Mouse (Mus musculus) liver, postnatal 0 days (tissue): ENCODE results near the gene Mrpl42. TPM values are rescaled to one million over a fixed set of nuclear protein-coding genes. Genes with fewer than 3 reads are reported as not detected.

Experiments used
- ATAC-seq: fragments of 200-750 bp; cut with Nextera tagmentation; 2 replicates; pipeline ENCODE4 v1.8.0; 2017; ENCODE audit warnings: mild to moderate bottlenecking, moderate library complexity
- DNase-seq: peaks from one replicate; pipeline ENCODE4 v3.0.0-alpha.2; 2016
- H3K27ac ChIP-seq: fragments of 300-500 bp; sonication (generic); 2 replicates; pipeline ENCODE4 v1.5.1; 2014; ENCODE audit warnings: antibody characterized with exemption, moderate library complexity, mild to moderate bottlenecking, low read depth
- H3K27me3 ChIP-seq: fragments of 300-500 bp; sonication (generic); 2 replicates; pipeline ENCODE4 v1.6.1; 2014; ENCODE audit warnings: low read length, control low read depth, mixed read lengths; ENCODE audit not compliant: insufficient read depth
- H3K36me3 ChIP-seq: fragments of 300-500 bp; sonication (generic); replicated peaks from 2 replicates; pipeline ENCODE4 v1.6.1; 2014; ENCODE audit warnings: mild to moderate bottlenecking, control low read depth, low read length, moderate library complexity, mixed read lengths; ENCODE audit not compliant: insufficient read depth
- H3K4me1 ChIP-seq: fragments of 300-500 bp; sonication (generic); 2 replicates; pipeline ENCODE4 v1.6.1; 2014; ENCODE audit warnings: antibody characterized with exemption, mild to moderate bottlenecking, control low read depth; ENCODE audit not compliant: insufficient read depth
- H3K4me2 ChIP-seq: fragments of 300-500 bp; sonication (generic); 2 replicates; pipeline ENCODE4 v1.6.1; 2014; ENCODE audit warnings: low read depth, mild to moderate bottlenecking, low read length, moderate library complexity, mixed read lengths
- H3K4me3 ChIP-seq: fragments of 300-500 bp; sonication (generic); 2 replicates; pipeline ENCODE4 v1.5.1; 2014; ENCODE audit warnings: low read depth, low read length
- H3K9ac ChIP-seq: fragments of 300-500 bp; sonication (generic); replicated peaks from 2 replicates; pipeline ENCODE4 v1.6.1; 2014; ENCODE audit warnings: mild to moderate bottlenecking, moderate library complexity
- H3K9me3 ChIP-seq: fragments of 300-500 bp; sonication (generic); 2 replicates; pipeline ENCODE4 v1.6.1; 2016; ENCODE audit warnings: mild to moderate bottlenecking, control low read depth, low read length, mixed read lengths
- CTCF ChIP-seq: sonication (generic); IDR thresholded peaks from 2 replicates; pipeline ENCODE4 v1.5.1; 2016; ENCODE audit warnings: antibody characterized with exemption, low read depth
- EP300 ChIP-seq: IDR thresholded peaks from 2 replicates; pipeline ENCODE4 v1.6.1; 2016; ENCODE audit warnings: antibody characterized with exemption, low read depth, mild to moderate bottlenecking
- WGBS: fragments of 180-500 bp; shearing (Covaris S2); extraction: QIAGEN DNeasy Blood & Tissue Kit; methylation state at CpG from one replicate; pipeline ENCODE4 v1.1.7; 2014; ENCODE audit not compliant: insufficient replicate concordance; 5-methylcytosine and 5-hydroxymethylcytosine counted together
- polyA plus RNA-seq: library from polyadenylated mRNA; unstranded; fragments of >200 nt; fragmentation: Nextera tagmentation; extraction: Ambion mirVana; gene quantifications from 2 replicates; pipeline ENCODE4 v1.2.1, GENCODE M21; 2015

Gene Mrpl42
- polyA plus RNA-seq, 1 experiment from 2014 or later = 163 TPM

- H3K36me3 ChIP-seq = no peaks in the 10 kb centered on the region
- H3K9ac ChIP-seq = no peak overlapping the region
- no peak overlapping the region for H3K4me3 ChIP-seq
- DNase-seq (no peak), ATAC-seq (no peak)
- no peaks in the 10 kb centered on the region for H3K9me3 ChIP-seq
- H3K4me2 ChIP-seq = no peak overlapping the region
- WGBS = 64% methylated on average over 8 of the region's 8 CpGs
- H3K4me1 ChIP-seq = no peaks in the 10 kb centered on the region
- no peaks in the 10 kb centered on the region for H3K27me3 ChIP-seq
- H3K27ac ChIP-seq = no peak overlapping the region
- TF ChIP-seq EP300 (no peak), CTCF (no peak)
Observed at GRCm38 (mm10) chr10:95457367-95458049, 44.2 kb downstream of the Mrpl42 start.

GRCm38 (mm10) chr10:95456103-95456502 lies 45.6 kb downstream of the Mrpl42 start:
- no peaks in the 10 kb centered on the region for H3K27me3 ChIP-seq

GRCm38 (mm10) chr10:95453282-95453681 lies 48.5 kb downstream of the Mrpl42 start:
- TF ChIP-seq EP300 = no peak
- no peak overlapping the region for H3K9ac ChIP-seq
- DNase-seq (no peak), ATAC-seq (no peak)
- H3K9me3 ChIP-seq = no peaks in the 10 kb centered on the region
- H3K27ac ChIP-seq = no peak overlapping the region
- H3K36me3 ChIP-seq = no peaks in the 10 kb centered on the region
- 75% methylated on average over 5 of the region's 5 CpGs for WGBS
- no peaks in the 10 kb centered on the region for H3K27me3 ChIP-seq
- no peak overlapping the region for H3K4me2 ChIP-seq
- H3K4me3 ChIP-seq = no peak overlapping the region
- no peaks in the 10 kb centered on the region for H3K4me1 ChIP-seq

More at GRCm38 (mm10) chr10:95456103-95456502, 45.6 kb downstream of the Mrpl42 start:
- no peak for TF ChIP-seq EP300
- TF ChIP-seq CTCF = no peak
- H3K27ac ChIP-seq = no peak overlapping the region
- no peaks in the 10 kb centered on the region for H3K36me3 ChIP-seq
- WGBS = 65% methylated on average over 2 of the region's 2 CpGs
- H3K9ac ChIP-seq = no peak overlapping the region
- no peak overlapping the region for H3K4me2 ChIP-seq
- DNase-seq = no peak
- peak; percentile 67 for ATAC-seq
- no peaks in the 10 kb centered on the region for H3K4me1 ChIP-seq
- no peak overlapping the region for H3K4me3 ChIP-seq
- H3K9me3 ChIP-seq = no peaks in the 10 kb centered on the region

GRCm38 (mm10) chr10:95449033-95449432 lies 52.7 kb downstream of the Mrpl42 start:
- no peak overlapping the region for H3K9ac ChIP-seq
- H3K4me1 ChIP-seq = no peaks in the 10 kb centered on the region
- DNase-seq = no peak
- no peak for ATAC-seq
- TF ChIP-seq EP300 = no peak
- TF ChIP-seq CTCF = no peak
- H3K4me2 ChIP-seq = no peak overlapping the region
- H3K27ac ChIP-seq = no peak overlapping the region
- H3K9me3 ChIP-seq = no peaks in the 10 kb centered on the region
- H3K36me3 ChIP-seq = no peaks in the 10 kb centered on the region
- no peak overlapping the region for H3K4me3 ChIP-seq
- 51% methylated on average over 6 of the region's 6 CpGs for WGBS
- no peaks in the 10 kb centered on the region for H3K27me3 ChIP-seq

- no peak for DNase-seq
- 84% methylated on average over 16 of the region's 16 CpGs for WGBS
- H3K9ac ChIP-seq = no peak overlapping the region
- no peaks in the 10 kb centered on the region for H3K27me3 ChIP-seq
- H3K4me3 ChIP-seq = no peak overlapping the region
- H3K4me1 ChIP-seq = no peaks in the 10 kb centered on the region
- no peak overlapping the region for H3K27ac ChIP-seq
- H3K4me2 ChIP-seq = no peak overlapping the region
- no peak for TF ChIP-seq EP300
- TF ChIP-seq CTCF = no peak
- no peak for ATAC-seq
- H3K36me3 ChIP-seq = no peaks in the 10 kb centered on the region
- no peaks in the 10 kb centered on the region for H3K9me3 ChIP-seq
Observed at GRCm38 (mm10) chr10:95447954-95448353, 53.8 kb downstream of the Mrpl42 start.

- TF ChIP-seq EP300 = no peak
- Histone ChIP-seq H3K4me3 (no peak overlapping the region), H3K4me2 (no peak overlapping the region), H3K9ac (no peak overlapping the region), H3K4me1 (no peaks in the 10 kb centered on the region), H3K9me3 (no peaks in the 10 kb centered on the region), H3K27ac (no peak overlapping the region), H3K27me3 (no peaks in the 10 kb centered on the region), H3K36me3 (no peaks in the 10 kb centered on the region)
- no peak for ATAC-seq
- 75% methylated on average over 18 of the region's 18 CpGs for WGBS
- DNase-seq = no peak
Observed at GRCm38 (mm10) chr10:95445104-95446056, 56.4 kb downstream of the Mrpl42 start.
